Mouse (Mus musculus) cerebral cortex, adult 2 months (tissue): ENCODE measurements around the gene Cdc42se2.

ENCODE experiments used
- WGBS: fragments of 180-500 bp; shearing (Covaris S2); methylation state at CpG from one replicate; pipeline ENCODE4 v1.1.7; 2018; 5-methylcytosine and 5-hydroxymethylcytosine counted together

Cdc42se2 gene

GRCm38 (mm10) chr11:54787488-54788474, at the start of gene Cdc42se2:
Cdc42se2 (minus strand) TSS chr11:54787675.
- 4% methylated on average over 56 of the region's 56 CpGs for WGBS

GRCm38 (mm10) chr11:54836106-54836505, 48.6 kb upstream of the Cdc42se2 start:
- 78% methylated on average over 9 of the region's 9 CpGs for WGBS

DNA sequence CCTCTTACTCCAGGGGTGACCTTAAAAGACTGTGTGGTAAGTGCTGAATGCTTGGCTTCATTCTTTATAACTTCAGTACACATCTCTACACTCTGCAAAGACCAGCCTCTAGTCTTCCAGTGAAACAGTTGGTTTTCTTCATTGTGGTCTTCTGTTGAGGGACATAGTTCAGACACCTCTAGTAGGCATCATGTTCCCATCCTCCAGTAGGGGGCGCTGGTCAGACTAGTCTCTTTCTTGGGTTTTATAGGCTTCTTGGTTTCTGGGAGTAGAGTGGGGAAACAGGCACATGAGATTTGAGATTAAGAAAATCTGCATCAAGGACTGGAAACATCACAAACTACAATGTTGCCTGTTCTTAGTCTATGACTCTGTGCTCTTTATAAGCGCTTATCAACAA, 47.1 kb upstream of the Cdc42se2 start:
- WGBS = 66% methylated on average over 2 of the region's 2 CpGs

DNA sequence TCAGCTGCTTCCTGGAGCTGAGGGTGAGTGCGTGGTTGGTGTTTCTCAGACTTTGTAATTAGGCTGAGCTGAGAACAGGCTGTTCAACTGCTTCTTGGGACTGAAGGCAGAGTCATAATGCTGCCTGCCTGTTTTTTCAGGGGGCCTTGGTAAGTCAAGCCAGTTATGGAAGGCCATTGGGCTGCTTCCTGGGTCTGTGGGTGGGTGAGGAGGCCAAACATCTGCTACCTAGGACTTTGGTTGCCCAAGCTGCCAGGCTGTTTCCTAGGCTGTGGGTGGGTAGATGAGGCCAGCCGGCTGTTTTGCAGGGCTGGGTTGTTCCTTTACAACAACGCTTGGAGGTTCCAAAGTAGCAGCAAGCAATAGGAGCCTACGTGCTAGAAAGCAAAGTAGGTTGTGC, 46.4 kb upstream of the Cdc42se2 start:
- WGBS = 37% methylated on average over 4 of the region's 4 CpGs

GRCm38 (mm10) chr11:54826819-54827218, 39.3 kb upstream of the Cdc42se2 start:
- WGBS = 84% methylated on average over 8 of the region's 8 CpGs

- whole genome bisulfite sequencing = 86% methylated on average over 4 of the region's 4 CpGs
Measured at GRCm38 (mm10) chr11:54825774-54826173, 38.3 kb upstream of the Cdc42se2 start.

- WGBS = 44% methylated on average over 4 of the region's 4 CpGs
Measured at GRCm38 (mm10) chr11:54823467-54823866, 36.0 kb upstream of the Cdc42se2 start.

DNA sequence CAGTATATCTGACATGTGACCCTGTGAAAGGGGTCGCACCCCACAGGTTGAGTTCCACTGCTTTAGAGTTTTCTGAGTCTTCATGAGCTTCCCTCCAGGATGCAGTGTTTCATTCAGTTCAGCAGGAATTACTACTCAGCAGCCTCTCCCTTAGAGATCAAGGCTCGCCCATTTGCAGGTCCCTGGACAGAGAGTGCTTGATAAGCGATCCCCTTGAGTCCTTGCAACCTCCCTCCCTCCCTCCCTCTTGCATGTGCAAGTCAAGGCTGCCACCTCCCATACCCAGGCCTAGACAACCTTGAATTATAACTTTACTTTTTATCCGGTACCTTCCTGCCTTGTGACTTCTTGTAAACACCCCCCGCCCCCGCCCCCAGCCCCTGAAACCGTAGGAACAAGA, 32.0 kb upstream of the Cdc42se2 start:
- WGBS = 72% methylated on average over 7 of the region's 7 CpGs

DNA sequence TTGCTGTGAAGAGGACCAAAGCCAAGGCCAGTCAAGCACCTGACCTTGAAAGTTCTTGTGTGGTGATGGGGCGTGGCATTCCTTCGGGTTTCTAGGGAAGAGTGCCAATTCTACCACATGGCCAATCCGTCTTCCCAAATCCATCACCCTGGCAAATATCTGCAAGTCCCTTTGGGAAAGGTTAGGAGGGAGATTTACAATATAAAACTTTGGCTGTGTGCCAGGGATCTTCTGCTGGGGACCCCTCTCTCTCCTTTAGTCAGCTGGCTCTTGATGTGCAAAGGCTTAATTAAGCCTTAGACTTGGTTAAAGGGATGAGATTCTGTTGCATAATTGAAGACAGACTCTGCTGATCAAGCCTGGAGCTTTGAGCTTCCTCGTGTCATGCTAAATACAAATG, 30.0 kb upstream of the Cdc42se2 start:
- 59% methylated on average over 4 of the region's 4 CpGs for WGBS

GRCm38 (mm10) chr11:54812812-54813516, 25.5 kb upstream of the Cdc42se2 start:
- WGBS = 32% methylated on average over 8 of the region's 8 CpGs

GRCm38 (mm10) chr11:54812314-54812713, 24.8 kb upstream of the Cdc42se2 start:
- WGBS = 63% methylated on average over 4 of the region's 4 CpGs

DNA sequence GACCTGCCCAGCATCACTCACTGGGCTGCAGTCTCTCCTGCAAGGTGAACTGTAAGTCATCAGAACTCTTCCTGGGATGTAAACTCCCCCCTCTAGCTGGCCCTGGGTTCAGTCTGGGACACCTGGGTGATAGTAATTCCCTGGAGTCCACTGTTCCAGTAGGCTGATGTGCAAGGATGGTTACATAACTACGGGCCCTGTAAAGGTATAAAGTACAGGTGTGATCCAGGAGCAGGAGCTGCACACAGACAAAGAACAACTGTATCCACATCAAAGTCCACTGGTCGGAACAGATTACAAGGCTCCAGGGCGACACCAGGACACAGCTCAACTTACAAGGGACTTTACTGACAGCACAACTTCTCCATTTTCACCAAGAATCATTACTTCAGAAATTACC, 23.6 kb upstream of the Cdc42se2 start:
- 88% methylated on average over 3 of the region's 3 CpGs for WGBS

DNA sequence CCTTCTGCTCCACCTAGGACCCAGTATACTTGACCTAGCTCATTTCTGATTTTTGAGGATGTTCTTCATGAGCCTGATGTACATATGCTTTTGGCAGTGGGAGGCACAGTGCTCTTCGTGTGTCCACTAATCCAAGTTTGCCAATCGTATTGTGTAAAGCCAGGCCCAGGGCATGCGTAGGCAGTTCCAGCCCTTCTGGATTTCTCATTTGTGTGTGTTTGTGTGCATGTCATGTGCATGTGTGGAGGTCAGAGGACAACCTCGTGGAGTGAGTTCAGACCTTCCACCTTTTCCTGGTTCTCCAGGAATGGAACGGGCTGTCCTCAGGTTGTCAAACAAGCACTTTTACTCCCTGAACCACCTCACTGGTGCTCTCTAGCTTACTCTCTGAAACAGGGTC, 22.1 kb upstream of the Cdc42se2 start:
- WGBS = 93% methylated on average over 5 of the region's 5 CpGs

DNA sequence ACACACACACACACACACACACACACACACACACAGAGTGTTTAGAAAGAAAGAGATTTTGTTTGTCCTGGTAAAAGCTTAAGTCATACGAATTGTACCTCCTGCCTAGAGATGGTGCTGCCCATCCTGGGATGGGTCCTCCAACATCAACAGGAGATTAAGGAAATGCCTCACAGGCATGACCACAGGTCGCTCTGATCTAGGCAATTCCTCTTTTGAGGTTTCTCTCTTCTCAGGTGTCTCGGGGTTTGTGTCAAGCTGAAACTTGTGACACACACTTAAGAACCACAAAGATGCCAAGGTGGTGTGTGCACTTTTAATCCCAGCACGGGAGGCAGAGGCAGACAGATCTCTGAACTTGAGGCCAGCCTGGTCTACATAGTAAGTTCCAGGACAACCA, 20.7 kb upstream of the Cdc42se2 start:
- WGBS = 88% methylated on average over 4 of the region's 4 CpGs

DNA sequence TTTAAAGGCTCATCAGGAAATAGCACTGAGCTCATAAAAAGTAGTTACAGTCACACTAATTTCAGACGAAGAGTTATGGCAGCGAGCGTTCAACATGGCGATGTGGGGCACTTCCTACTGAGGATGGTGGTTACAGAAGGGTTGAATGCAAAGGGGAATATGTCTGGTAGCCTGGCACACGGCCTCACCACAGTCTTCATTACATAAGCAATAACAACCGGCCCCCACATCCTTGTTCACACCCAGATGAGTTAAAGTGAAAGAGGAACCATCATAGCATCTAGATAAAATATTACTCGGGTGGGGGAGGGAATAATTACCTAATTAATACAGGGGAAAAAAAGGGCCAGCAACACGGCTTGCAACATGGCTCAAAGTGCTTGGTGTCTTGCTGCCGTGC, 20.2 kb upstream of the Cdc42se2 start:
- WGBS = 70% methylated on average over 9 of the region's 9 CpGs

DNA sequence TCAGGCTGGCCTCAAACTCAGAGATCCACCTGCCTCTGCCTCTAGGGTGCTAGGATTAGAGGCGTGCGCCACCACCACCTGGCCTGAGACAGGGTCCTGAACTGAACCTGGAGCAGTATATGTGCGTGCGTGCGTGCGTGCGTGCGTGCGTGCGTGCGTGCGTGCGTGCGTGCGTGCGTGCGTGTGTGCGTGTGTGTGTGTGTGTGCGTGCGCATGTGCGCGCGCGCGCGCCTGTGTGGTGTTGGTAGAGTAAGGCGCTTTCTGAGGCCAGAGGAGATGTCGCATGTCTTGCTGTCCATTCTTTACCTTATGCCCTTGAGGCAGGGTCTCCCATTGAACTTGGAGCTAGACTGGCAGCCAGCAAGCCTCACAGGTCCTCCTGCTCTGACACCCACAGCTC, 19.4 kb upstream of the Cdc42se2 start:
- 96% methylated on average over 28 of the region's 28 CpGs for WGBS

DNA sequence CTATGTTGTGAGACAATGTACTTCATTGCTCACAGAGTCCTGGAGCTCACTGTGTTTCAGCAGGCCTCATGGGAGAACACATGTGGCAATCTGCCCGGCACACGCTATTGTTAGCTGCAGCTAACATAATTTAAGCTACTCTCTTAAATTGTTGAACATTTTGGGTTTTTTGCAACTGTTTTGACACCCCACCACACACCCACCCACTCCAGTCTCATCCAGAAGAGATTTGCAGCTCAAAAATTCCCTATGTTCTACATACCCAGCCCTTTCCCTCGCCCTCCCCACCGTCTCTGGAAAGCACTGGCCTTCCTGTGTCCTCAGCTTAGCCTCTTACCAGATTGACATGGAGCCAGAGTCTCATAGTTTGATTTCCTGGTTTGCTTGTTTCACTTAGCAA, 17.7 kb upstream of the Cdc42se2 start:
- 37% methylated on average over 4 of the region's 4 CpGs for WGBS

DNA sequence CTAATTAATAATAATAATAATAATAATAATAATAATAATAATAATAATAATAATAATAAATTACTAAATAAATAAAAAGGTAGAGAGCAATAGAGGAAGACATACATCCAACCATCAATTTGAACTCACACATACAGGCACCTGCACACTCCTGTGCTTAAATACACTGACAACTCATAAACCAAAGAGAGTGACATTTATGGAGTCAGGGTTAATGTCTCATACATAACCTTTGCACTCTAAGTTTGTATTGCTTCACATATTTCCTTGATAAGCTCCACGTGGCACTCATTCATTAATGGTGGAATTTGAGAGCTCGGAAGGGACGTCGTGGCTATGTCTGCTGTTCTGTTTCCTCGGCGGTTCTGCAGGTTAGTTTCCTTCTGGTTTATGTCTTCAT, 15.1 kb upstream of the Cdc42se2 start:
- WGBS = 89% methylated on average over 6 of the region's 6 CpGs

DNA sequence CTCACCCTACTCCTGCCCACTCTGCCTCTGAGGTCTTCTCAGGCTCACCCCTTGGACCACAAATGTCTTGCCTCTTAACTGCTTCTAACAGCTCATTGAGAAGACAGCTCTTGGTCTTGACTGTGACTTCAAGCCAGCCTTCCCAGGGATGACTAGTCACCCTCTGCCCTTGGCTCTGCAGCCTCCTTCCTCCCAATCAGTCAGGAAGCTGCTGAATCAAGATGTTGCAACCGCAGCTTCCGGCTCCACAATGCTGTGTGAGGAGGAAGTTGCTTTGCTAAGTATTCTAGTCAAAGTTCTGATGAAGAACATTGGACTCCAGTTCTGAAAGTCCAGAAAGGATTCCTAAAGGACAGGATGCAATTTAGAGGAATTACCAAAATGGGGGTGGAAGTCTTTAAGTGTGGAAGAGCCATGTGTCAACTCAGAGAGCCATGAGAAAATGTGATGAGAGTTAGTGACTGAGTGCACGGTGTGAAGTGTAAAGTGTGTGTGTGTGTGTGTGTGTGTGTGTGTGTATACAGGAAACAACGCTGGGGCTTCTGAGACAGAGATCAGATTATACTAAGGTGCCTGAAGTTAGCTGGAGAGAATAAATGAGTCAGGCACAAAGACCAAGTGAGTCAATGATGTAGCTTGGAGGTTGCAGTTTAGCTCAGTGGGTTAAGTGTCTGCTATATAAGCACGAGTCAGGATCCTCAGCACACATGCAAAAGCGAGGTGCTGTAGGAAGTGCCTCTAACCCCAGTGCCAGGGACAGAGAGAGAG, 14.5 kb upstream of the Cdc42se2 start:
- WGBS = 70% methylated on average over 6 of the region's 6 CpGs

DNA sequence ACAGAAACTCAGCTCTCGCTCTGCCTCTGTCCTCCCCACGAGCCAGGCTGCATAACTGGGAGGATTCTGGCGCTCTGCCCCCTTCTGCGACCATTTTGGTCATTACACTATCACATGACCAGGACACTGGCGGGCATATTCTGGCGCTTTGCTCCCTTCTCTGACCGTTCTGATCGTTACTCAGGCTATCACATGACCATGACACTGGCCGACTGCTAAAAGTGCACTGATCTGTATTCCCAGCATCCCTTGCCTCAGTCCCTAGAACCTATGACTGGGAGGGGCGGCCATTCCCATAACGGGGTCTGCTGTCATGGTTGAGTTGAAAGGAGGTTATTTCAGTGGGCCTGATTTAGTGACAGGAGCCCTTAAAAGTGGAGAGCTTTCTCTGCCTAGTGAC, 9.1 kb upstream of the Cdc42se2 start:
- 68% methylated on average over 11 of the region's 11 CpGs for WGBS

DNA sequence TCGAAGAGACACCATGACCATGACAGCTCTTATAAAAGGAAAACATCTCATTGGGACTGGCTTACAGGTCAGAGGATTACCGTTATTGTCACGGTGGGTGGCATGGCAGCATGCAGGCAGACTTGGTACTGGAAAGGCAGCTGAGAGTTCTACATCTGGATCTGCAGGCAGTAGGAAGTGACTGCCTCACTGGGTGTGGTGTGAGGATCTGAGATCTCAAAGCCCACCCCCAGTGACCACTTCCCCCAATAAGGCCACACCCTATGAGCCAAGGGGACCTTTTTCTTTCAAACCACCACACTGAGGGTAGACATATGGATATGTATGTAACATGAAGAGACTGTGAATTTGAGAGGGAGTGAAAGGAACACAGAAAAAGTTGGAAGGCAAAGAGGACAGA, 7.2 kb upstream of the Cdc42se2 start:
- 95% methylated on average over 3 of the region's 3 CpGs for WGBS

DNA sequence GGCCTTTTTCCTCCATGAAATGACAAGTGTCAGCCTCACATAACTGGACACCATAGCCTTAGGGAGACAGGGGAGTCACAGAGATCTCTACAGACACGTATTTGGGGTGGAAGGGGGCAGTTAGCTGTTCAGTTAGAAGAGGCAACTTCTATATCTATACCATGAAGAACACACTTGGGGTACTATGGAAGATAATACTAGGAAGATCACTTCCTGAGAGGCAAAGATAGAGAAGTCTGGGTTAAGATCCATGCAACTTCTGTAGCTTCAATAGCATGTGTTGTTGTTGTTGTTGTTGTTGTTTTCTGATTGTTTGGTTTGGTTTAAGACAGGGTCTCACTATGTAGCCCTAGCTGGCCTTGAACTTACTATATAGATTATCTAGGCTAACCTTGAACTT, 5.7 kb upstream of the Cdc42se2 start:
- 84% methylated on average over 1 of the region's 1 CpGs for WGBS
